Mouse (Mus musculus): ENCODE measurements around the gene Mrps7. TPM values are rescaled to one million over a fixed set of nuclear protein-coding genes. Genes with fewer than 3 reads are reported as not detected.
A peak's percentile ranks its signal among the peaks of the same experiment; 100 is the strongest.

Mrps7 gene
- polyA plus RNA-seq, 1 experiment: 46.6 TPM

- Histone ChIP-seq H3K4me3 (ENCODE audit: insufficient read depth, low read length) (no peak overlapping the region), H3K27ac (ENCODE audit: insufficient read depth, low read length) (no peak overlapping the region), H3K4me1 (ENCODE audit: control insufficient read depth, insufficient read depth, low read length) (no peaks in the 10 kb centered on the region; the same call in 1 of the 2 replicates)
- TF ChIP-seq CTCF (IDR thresholded peaks at IDR 0.05; ENCODE audit: extremely low read depth, insufficient read depth, low read length) (no peak), POLR2A (IDR thresholded peaks at IDR 0.05; ENCODE audit: extremely low read depth, insufficient read depth, low read length) (no peak)
Measured at GRCm38 (mm10) chr11:115614346-115615107, 10.8 kb downstream of the Mrps7 start.

- H3K27ac ChIP-seq (ENCODE audit: insufficient read depth, low read length): no peak overlapping the region
- no peaks in the 10 kb centered on the region; the same call in 1 of the 2 replicates for H3K4me1 ChIP-seq (ENCODE audit: control insufficient read depth, insufficient read depth, low read length)
- no peak for TF ChIP-seq CTCF (IDR thresholded peaks at IDR 0.05; ENCODE audit: extremely low read depth, insufficient read depth, low read length)
- no peak for TF ChIP-seq POLR2A (IDR thresholded peaks at IDR 0.05; ENCODE audit: extremely low read depth, insufficient read depth, low read length)
- no peak overlapping the region for H3K4me3 ChIP-seq (ENCODE audit: insufficient read depth, low read length)
Measured at GRCm38 (mm10) chr11:115615108-115615825, 11.5 kb downstream of the Mrps7 start.

- Histone ChIP-seq H3K4me3 (ENCODE audit: insufficient read depth, low read length) (no peak overlapping the region), H3K27ac (ENCODE audit: insufficient read depth, low read length) (no peak overlapping the region), H3K4me1 (ENCODE audit: control insufficient read depth, insufficient read depth, low read length) (no peaks in the 10 kb centered on the region; the same call in 1 of the 2 replicates)
- TF ChIP-seq CTCF (IDR thresholded peaks at IDR 0.05; ENCODE audit: extremely low read depth, insufficient read depth, low read length) (no peak), POLR2A (IDR thresholded peaks at IDR 0.05; ENCODE audit: extremely low read depth, insufficient read depth, low read length) (no peak)
Measured at GRCm38 (mm10) chr11:115615875-115616274, 12.2 kb downstream of the Mrps7 start.

- TF ChIP-seq POLR2A (IDR thresholded peaks at IDR 0.05; ENCODE audit: extremely low read depth, insufficient read depth, low read length) (no peak), CTCF (IDR thresholded peaks at IDR 0.05; ENCODE audit: extremely low read depth, insufficient read depth, low read length) (no peak)
- H3K4me3 ChIP-seq (ENCODE audit: insufficient read depth, low read length): no peak overlapping the region
- no peaks in the 10 kb centered on the region; the same call in 1 of the 2 replicates for H3K4me1 ChIP-seq (ENCODE audit: control insufficient read depth, insufficient read depth, low read length)
Measured at GRCm38 (mm10) chr11:115616371-115616770, 12.6 kb downstream of the Mrps7 start.

GRCm38 (mm10) chr11:115616893-115617292 lies 13.2 kb downstream of the Mrps7 start:
- no peak overlapping the region for H3K27ac ChIP-seq (ENCODE audit: insufficient read depth, low read length)
- H3K4me3 ChIP-seq (ENCODE audit: insufficient read depth, low read length): no peak overlapping the region
- TF ChIP-seq CTCF (IDR thresholded peaks at IDR 0.05; ENCODE audit: extremely low read depth, insufficient read depth, low read length) (no peak), POLR2A (IDR thresholded peaks at IDR 0.05; ENCODE audit: extremely low read depth, insufficient read depth, low read length) (no peak)
- no peaks in the 10 kb centered on the region; the same call in 1 of the 2 replicates for H3K4me1 ChIP-seq (ENCODE audit: control insufficient read depth, insufficient read depth, low read length)

More at GRCm38 (mm10) chr11:115616371-115616770, 12.6 kb downstream of the Mrps7 start:
- no peak overlapping the region for H3K27ac ChIP-seq (ENCODE audit: insufficient read depth, low read length)

- TF ChIP-seq CTCF (IDR thresholded peaks at IDR 0.05; ENCODE audit: extremely low read depth, insufficient read depth, low read length): no peak
- TF ChIP-seq POLR2A (IDR thresholded peaks at IDR 0.05; ENCODE audit: extremely low read depth, insufficient read depth, low read length): no peak
- no peaks in the 10 kb centered on the region; the same call in 1 of the 2 replicates for H3K4me1 ChIP-seq (ENCODE audit: control insufficient read depth, insufficient read depth, low read length)
- no peak overlapping the region for H3K4me3 ChIP-seq (ENCODE audit: insufficient read depth, low read length)
- no peak overlapping the region for H3K27ac ChIP-seq (ENCODE audit: insufficient read depth, low read length)
Measured at GRCm38 (mm10) chr11:115618001-115618400, 14.3 kb downstream of the Mrps7 start.

GRCm38 (mm10) chr11:115618732-115619516 lies 15.2 kb downstream of the Mrps7 start:
- H3K4me3 ChIP-seq (ENCODE audit: insufficient read depth, low read length): no peak overlapping the region
- no peaks in the 10 kb centered on the region for H3K4me1 ChIP-seq (ENCODE audit: control insufficient read depth, insufficient read depth, low read length)
- H3K27ac ChIP-seq (ENCODE audit: insufficient read depth, low read length): no peak overlapping the region
- TF ChIP-seq CTCF (IDR thresholded peaks at IDR 0.05; ENCODE audit: extremely low read depth, insufficient read depth, low read length) (no peak), POLR2A (IDR thresholded peaks at IDR 0.05; ENCODE audit: extremely low read depth, insufficient read depth, low read length) (no peak)

- Histone ChIP-seq H3K4me3 (ENCODE audit: insufficient read depth, low read length) (no peak overlapping the region), H3K27ac (ENCODE audit: insufficient read depth, low read length) (no peak overlapping the region), H3K4me1 (ENCODE audit: control insufficient read depth, insufficient read depth, low read length) (no peaks in the 10 kb centered on the region)
- no peak for TF ChIP-seq CTCF (IDR thresholded peaks at IDR 0.05; ENCODE audit: extremely low read depth, insufficient read depth, low read length)
- TF ChIP-seq POLR2A (IDR thresholded peaks at IDR 0.05; ENCODE audit: extremely low read depth, insufficient read depth, low read length): no peak
Measured at GRCm38 (mm10) chr11:115619949-115620348, 16.2 kb downstream of the Mrps7 start.

GRCm38 (mm10) chr11:115623487-115624070 lies 19.9 kb downstream of the Mrps7 start:
- Histone ChIP-seq H3K4me1 (ENCODE audit: control insufficient read depth, insufficient read depth, low read length) (peaks cover 1% of the 10 kb centered on the region; the same call in 1 of the 2 replicates), H3K27ac (ENCODE audit: insufficient read depth, low read length) (no peak overlapping the region), H3K4me3 (ENCODE audit: insufficient read depth, low read length) (no peak overlapping the region)
- 0 out of 2 replicates have a peak, but pooled peaks have one; percentile 17 for TF ChIP-seq CTCF (IDR thresholded peaks at IDR 0.05; ENCODE audit: extremely low read depth, insufficient read depth, low read length)
- TF ChIP-seq POLR2A (IDR thresholded peaks at IDR 0.05; ENCODE audit: extremely low read depth, insufficient read depth, low read length): no peak

Data from cortical plate, adult 2 months (tissue).